Mouse (Mus musculus): ENCODE data around the gene Marcks. TPM values are rescaled to one million over a fixed set of nuclear protein-coding genes. Genes with fewer than 3 reads are reported as not detected.

Gene Marcks
- total and polyA plus RNA-seq, 3 experiments = 16.9 to 80.7 (median 74.2) TPM

DNA sequence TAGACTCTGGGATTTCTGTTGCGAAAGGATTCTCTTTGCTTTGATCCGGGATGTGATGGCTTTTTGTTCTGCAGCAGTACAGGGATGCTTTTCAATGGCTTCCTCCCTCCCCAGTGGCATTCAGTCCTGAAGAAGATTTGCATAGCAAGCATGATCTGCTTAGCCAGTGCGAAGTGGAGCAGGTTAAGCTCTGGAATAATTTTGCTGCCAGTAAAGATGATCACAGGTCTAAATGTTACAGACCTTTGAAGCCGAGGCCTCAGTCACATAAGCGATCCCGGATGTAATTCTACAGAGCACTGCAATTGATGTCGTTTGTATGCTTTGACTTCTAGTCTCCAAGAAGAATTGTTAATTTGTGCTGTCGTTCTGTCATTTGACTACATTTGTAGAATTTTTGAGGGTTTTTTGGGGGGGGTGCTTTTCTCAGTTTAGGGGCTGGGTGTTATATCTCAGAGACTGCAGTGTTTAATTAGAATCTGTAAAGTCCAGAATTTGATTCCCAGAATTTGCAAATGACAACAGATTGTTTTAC is 33.8 kb upstream of the Marcks start:
- in situ Hi-C loops (cut with MboI; ENCODE audit: low pct_ligation_motif_present, low pct_unique_long_range_greater_than_20kb, low sequenced_read_pairs) (no loop called here), dilution Hi-C loops (cut with MboI; ENCODE audit: extremely low pct_ligation_motif_present, extremely low pct_unique_long_range_greater_than_20kb, low sequenced_read_pairs) (no loop called here)

DNA sequence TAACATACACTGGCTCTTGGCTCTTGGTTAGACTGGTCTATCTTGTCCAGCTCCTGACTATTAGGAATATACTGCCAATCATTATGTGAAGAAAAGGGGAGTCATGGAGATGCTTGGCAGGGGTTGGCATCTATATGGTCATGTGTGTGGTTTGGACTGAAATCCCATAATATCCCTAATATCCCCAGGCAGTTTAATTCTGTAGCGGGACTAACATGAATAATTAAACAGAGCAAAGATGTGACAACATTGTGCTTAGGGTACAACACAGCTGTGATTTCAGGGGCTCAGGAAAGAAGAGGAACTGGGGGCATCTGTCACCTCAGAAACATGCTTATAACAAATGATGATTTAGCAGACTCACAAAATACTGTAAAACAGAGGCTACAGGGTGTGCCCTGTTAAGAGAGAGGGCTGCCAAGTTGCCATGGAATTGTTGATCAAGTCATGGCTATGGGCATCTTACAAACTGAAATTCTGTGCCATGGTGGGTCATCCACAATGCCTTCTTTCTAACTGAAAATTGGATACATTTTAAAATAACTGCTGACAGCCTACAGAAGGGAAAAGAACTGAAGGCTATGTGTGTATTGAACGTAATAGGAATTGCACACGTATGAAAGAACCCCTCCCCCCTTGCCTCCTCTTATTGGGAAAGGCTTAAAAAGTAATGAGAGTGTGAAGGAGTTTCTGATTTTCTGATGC is 33.1 kb upstream of the Marcks start:
- peaks cover 0 to 1% of the 10 kb centered on the region in 2 experiments; a peak in 2 of 4 replicates for H3K4me1 ChIP-seq (ENCODE audit: control insufficient read depth in 1 of 2, insufficient read depth in 2 of 2)
- DNase-seq (ENCODE audit: extremely low read depth) = no peak
- no peak overlapping the region for H3K27ac ChIP-seq (ENCODE audit: insufficient read depth, low read depth)
- H3K9me3 ChIP-seq (replicated peaks; ENCODE audit: low read length) = peaks cover 3% of the 10 kb centered on the region
- H3K9ac ChIP-seq (ENCODE audit: insufficient read depth, low read depth) = no peak overlapping the region
- in situ Hi-C loops (cut with MboI; ENCODE audit: low pct_ligation_motif_present, low pct_unique_long_range_greater_than_20kb, low sequenced_read_pairs) = no loop called here
- no peak for TF ChIP-seq ZKSCAN1 (IDR thresholded peaks at IDR 0.05; ENCODE audit: borderline replicate concordance, low read depth, low read length)
- no peaks in the 10 kb centered on the region for H3K36me3 ChIP-seq (replicated peaks in 1 of 2; ENCODE audit: control insufficient read depth in 1 of 2, insufficient read depth in 1 of 2, low read length in 1 of 2)
- no peak overlapping the region for H3K4me2 ChIP-seq (ENCODE audit: insufficient read depth, low read depth, poor library complexity, severe bottlenecking)
- H3K4me3 ChIP-seq (replicated peaks in 1 of 3; ENCODE audit: low read depth in 2 of 3, low read length in 2 of 3, poor library complexity in 1 of 3) = no peak overlapping the region
- H3K79me2 ChIP-seq (replicated peaks; ENCODE audit: control insufficient read depth, extremely low read depth, insufficient read depth, poor library complexity, severe bottlenecking) = no peaks in the 10 kb centered on the region
- dilution Hi-C loops (cut with MboI; ENCODE audit: extremely low pct_ligation_motif_present, extremely low pct_unique_long_range_greater_than_20kb, low sequenced_read_pairs) = no loop called here
- no peaks in the 10 kb centered on the region for H3K27me3 ChIP-seq (replicated peaks)

More for the DNA sequence above, 33.8 kb upstream of the Marcks start:
- H3K4me2 ChIP-seq (ENCODE audit: insufficient read depth, low read depth, poor library complexity, severe bottlenecking) = no peak overlapping the region
- no peaks in the 10 kb centered on the region for H3K36me3 ChIP-seq (replicated peaks in 1 of 2; ENCODE audit: control insufficient read depth in 1 of 2, insufficient read depth in 1 of 2, low read length in 1 of 2)
- H3K9me3 ChIP-seq (replicated peaks; ENCODE audit: low read length) = peaks cover 3% of the 10 kb centered on the region
- no peak overlapping the region for H3K9ac ChIP-seq (ENCODE audit: insufficient read depth, low read depth)
- H3K4me1 ChIP-seq (ENCODE audit: control insufficient read depth in 1 of 2, insufficient read depth in 2 of 2) = peaks cover 0 to 3% of the 10 kb centered on the region in 2 experiments; a peak in 2 of 4 replicates
- H3K27me3 ChIP-seq (replicated peaks) = no peaks in the 10 kb centered on the region
- no peak overlapping the region for H3K27ac ChIP-seq (ENCODE audit: insufficient read depth, low read depth)
- TF ChIP-seq KAT2A (IDR thresholded peaks at IDR 0.05; ENCODE audit: insufficient replicate concordance, low read length) = no peak
- TF ChIP-seq ZNF384 (IDR thresholded peaks at IDR 0.05; ENCODE audit: low read depth, low read length) = no peak
- TF ChIP-seq MYC (IDR thresholded peaks at IDR 0.05; ENCODE audit: low read depth, low read length) = no peak
- TF ChIP-seq RAD21 (IDR thresholded peaks at IDR 0.05; ENCODE audit: low read depth, low read length) = no peak
- no peak for TF ChIP-seq CHD2 (IDR thresholded peaks at IDR 0.05; ENCODE audit: low read length)
- no peak for TF ChIP-seq UBTF (IDR thresholded peaks at IDR 0.05; ENCODE audit: low read depth, low read length)
- no peak for TF ChIP-seq TCF12 (IDR thresholded peaks at IDR 0.05; ENCODE audit: low read depth, low read length)
- TF ChIP-seq MAX (IDR thresholded peaks at IDR 0.05; ENCODE audit: low read length) = no peak
- no peak for TF ChIP-seq SIN3A (IDR thresholded peaks at IDR 0.05; ENCODE audit: low read length)
- no peak for TF ChIP-seq CTCF (conservative IDR thresholded peaks at IDR 0.05 in 1 of 2, IDR thresholded peaks at IDR 0.05 in 1 of 2; ENCODE audit: low read depth in 2 of 2, low read length in 2 of 2)
- TF ChIP-seq ZKSCAN1 (IDR thresholded peaks at IDR 0.05; ENCODE audit: borderline replicate concordance, low read depth, low read length) = no peak
- no peak overlapping the region for H3K4me3 ChIP-seq (replicated peaks in 1 of 3; ENCODE audit: low read depth in 2 of 3, low read length in 2 of 3, poor library complexity in 1 of 3)
- no peaks in the 10 kb centered on the region for H3K79me2 ChIP-seq (replicated peaks; ENCODE audit: control insufficient read depth, extremely low read depth, insufficient read depth, poor library complexity, severe bottlenecking)
- DNase-seq (ENCODE audit: extremely low read depth) = no peak

DNA sequence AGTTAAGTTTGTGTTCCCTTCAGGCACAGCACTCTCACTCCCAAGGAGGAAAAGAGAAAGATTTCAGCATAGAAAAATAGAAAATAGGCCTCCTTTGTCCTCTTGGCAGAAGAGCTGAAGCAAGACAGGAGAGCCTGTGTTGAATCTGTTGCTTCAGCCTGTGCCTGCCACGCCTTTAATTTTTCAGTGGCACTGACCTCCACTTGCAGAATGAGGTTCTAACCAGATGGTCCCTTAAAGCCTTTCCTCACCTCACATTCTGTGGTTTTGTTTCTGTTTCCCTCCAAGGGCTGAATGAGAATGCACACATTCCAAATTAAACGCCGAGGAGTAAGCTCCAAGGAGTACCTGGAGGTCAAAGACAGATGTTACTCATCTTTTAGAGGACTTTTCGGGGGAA is 32.2 kb upstream of the Marcks start:
- no peak overlapping the region for H3K4me3 ChIP-seq (replicated peaks in 1 of 3; ENCODE audit: low read depth in 2 of 3, low read length in 2 of 3, poor library complexity in 1 of 3)
- no peaks in the 10 kb centered on the region for H3K36me3 ChIP-seq (replicated peaks in 1 of 2; ENCODE audit: control insufficient read depth in 1 of 2, insufficient read depth in 1 of 2, low read length in 1 of 2)
- H3K9me3 ChIP-seq (replicated peaks; ENCODE audit: low read length) = peaks cover 3% of the 10 kb centered on the region
- DNase-seq (ENCODE audit: extremely low read depth) = no peak
- no peaks in the 10 kb centered on the region for H3K27me3 ChIP-seq (replicated peaks)
- no peaks in the 10 kb centered on the region for H3K79me2 ChIP-seq (replicated peaks; ENCODE audit: control insufficient read depth, extremely low read depth, insufficient read depth, poor library complexity, severe bottlenecking)
- TF ChIP-seq GABPA (IDR thresholded peaks at IDR 0.05; ENCODE audit: insufficient replicate concordance, low read depth, low read length) = no peak
- no peak for TF ChIP-seq CHD2 (IDR thresholded peaks at IDR 0.05; ENCODE audit: low read length)
- TF ChIP-seq NRF1 (IDR thresholded peaks at IDR 0.05; ENCODE audit: low read depth, low read length) = no peak
- no peak for TF ChIP-seq ETS1 (conservative IDR thresholded peaks at IDR 0.05; ENCODE audit: low read depth, low read length)
- no peak for TF ChIP-seq ZKSCAN1 (IDR thresholded peaks at IDR 0.05; ENCODE audit: borderline replicate concordance, low read depth, low read length)
- TF ChIP-seq TCF12 (IDR thresholded peaks at IDR 0.05; ENCODE audit: low read depth, low read length) = no peak
- TF ChIP-seq USF2 (conservative IDR thresholded peaks at IDR 0.05; ENCODE audit: low read depth, low read length) = no peak
- TF ChIP-seq BHLHE40 (IDR thresholded peaks at IDR 0.05; ENCODE audit: low read depth, low read length) = no peak
- no peak for TF ChIP-seq JUN (IDR thresholded peaks at IDR 0.05; ENCODE audit: insufficient read depth, low read depth, low read length)
- in situ Hi-C loops (cut with MboI; ENCODE audit: low pct_ligation_motif_present, low pct_unique_long_range_greater_than_20kb, low sequenced_read_pairs) = no loop called here
- no peak overlapping the region for H3K9ac ChIP-seq (ENCODE audit: insufficient read depth, low read depth)
- no peak overlapping the region for H3K27ac ChIP-seq (ENCODE audit: insufficient read depth, low read depth)
- no peak overlapping the region for H3K4me2 ChIP-seq (ENCODE audit: insufficient read depth, low read depth, poor library complexity, severe bottlenecking)
- no peaks in the 10 kb centered on the region; a peak in 1 of 4 replicates for H3K4me1 ChIP-seq (ENCODE audit: control insufficient read depth in 1 of 2, insufficient read depth in 2 of 2)
- dilution Hi-C loops (cut with MboI; ENCODE audit: extremely low pct_ligation_motif_present, extremely low pct_unique_long_range_greater_than_20kb, low sequenced_read_pairs) = no loop called here
